Mouse (Mus musculus): ENCODE measurements at regions not wholly inside any gene's neighbourhood (a gene's known extent, or its start where the extent isn't known, plus 50 kb on each side); places are given as distances from the start of the nearest gene placed in this dataset.

GRCm38 (mm10) chr1:52296178-52296577 is 63.1 kb upstream of the Gls start:
- TF ChIP-seq POLR2A (IDR thresholded peaks at IDR 0.05; ENCODE audit: borderline replicate concordance, insufficient read depth, low read length): no peak
- no peak for TF ChIP-seq CTCF (IDR thresholded peaks at IDR 0.05; ENCODE audit: borderline replicate concordance, insufficient read depth, low read depth, low read length)
